9 mouse cellular contexts compared by ENCODE assay signal in the genomic region with DNA sequence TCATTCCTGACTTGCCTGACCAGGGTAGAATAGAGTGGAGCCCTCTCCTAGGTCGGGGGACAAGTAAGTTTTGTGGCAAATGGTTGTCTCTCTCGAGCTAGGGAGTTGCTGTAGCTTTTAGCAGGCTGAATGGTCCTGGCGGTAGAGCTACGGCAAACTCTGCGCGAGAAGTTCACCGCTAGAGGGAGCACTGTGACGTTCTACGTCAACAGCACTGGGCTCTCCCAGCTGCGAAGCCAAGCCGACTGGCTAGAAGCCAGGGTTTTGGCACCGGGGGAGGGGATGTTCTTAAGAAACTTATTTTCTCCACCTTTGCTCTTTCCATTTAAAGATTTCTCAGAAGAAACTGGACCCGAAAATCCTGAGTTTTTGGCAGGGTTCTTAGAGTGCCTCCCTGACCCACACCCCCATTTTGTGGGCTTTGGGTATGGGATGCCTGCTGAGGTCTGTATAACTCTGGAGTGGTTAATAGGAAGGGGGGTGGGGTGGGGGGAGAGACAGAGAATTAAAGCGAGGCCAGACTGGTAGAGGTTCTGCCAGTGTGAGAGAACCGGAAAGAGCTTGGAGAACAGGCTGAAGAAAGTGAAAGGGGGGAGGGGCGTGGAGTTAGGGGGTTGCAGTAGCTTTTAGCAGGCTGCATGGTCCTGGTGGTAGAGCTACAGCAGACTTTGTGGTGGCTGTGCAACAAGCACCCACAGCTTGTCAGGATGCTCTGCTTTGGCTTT. TPM values are rescaled to one million over a fixed set of nuclear protein-coding genes. Genes with fewer than 3 reads are reported as not detected.
DNase-seq lines count a peak whose midpoint lies in the region; ATAC-seq and TF ChIP-seq lines count a peak whose summit lies in the region.
"Had no signal": no experiment of that assay in that cellular context is flagged by ENCODE, and none has a peak within 500 bp of the region (broad histone marks: within the 10 kb centered on the region; RNA-seq: fewer than 3 reads in every experiment).

No protein-coding gene starts in this region.

- 7% methylated on average over 16 of the region's 16 CpGs for WGBS in heart, embryonic 11.5 days (ENCODE audit: insufficient replicate concordance)
- 8% methylated on average over 16 of the region's 16 CpGs for WGBS in kidney, embryonic 14.5 days
- 6% methylated on average over 16 of the region's 16 CpGs for WGBS in limb, embryonic 12.5 days
- 6% methylated on average over 16 of the region's 16 CpGs for WGBS in midbrain, embryonic 16.5 days
- WGBS in stomach, postnatal 0 days = 8% methylated on average over 16 of the region's 16 CpGs

- no peaks in the 10 kb centered on the region for H3K36me3 ChIP-seq in heart, embryonic 11.5 days (ENCODE audit: control insufficient read depth, insufficient read depth, low read length)
- H3K36me3 ChIP-seq in kidney, embryonic 14.5 days (ENCODE audit: control insufficient read depth, insufficient read depth, low read length) = no peaks in the 10 kb centered on the region
- no peaks in the 10 kb centered on the region for H3K36me3 ChIP-seq in limb, embryonic 12.5 days
- H3K36me3 ChIP-seq in midbrain, embryonic 16.5 days (ENCODE audit: control insufficient read depth, insufficient read depth, low read length) = no peaks in the 10 kb centered on the region
- H3K36me3 ChIP-seq in stomach, postnatal 0 days (ENCODE audit: control insufficient read depth, insufficient read depth, low read length) = no peaks in the 10 kb centered on the region
- H3K36me3 ChIP-seq: G1E had no signal

- H3K4me1 ChIP-seq in heart, embryonic 11.5 days (ENCODE audit: control insufficient read depth, insufficient read depth, low read length) = no peaks in the 10 kb centered on the region
- no peaks in the 10 kb centered on the region for H3K4me1 ChIP-seq in kidney, embryonic 14.5 days (ENCODE audit: control insufficient read depth, insufficient read depth, low read length)
- H3K4me1 ChIP-seq in limb, embryonic 12.5 days (replicated peaks) = peaks cover 14% of the 10 kb centered on the region
- H3K4me1 ChIP-seq in midbrain, embryonic 16.5 days (ENCODE audit: control insufficient read depth, insufficient read depth, low read length) = peaks cover 4% of the 10 kb centered on the region
- no peaks in the 10 kb centered on the region for H3K4me1 ChIP-seq in stomach, postnatal 0 days (replicated peaks; ENCODE audit: control insufficient read depth, insufficient read depth)

- H3K4me3 ChIP-seq in heart, embryonic 11.5 days (ENCODE audit: low read depth, low read length) = no peak overlapping the region
- H3K4me3 ChIP-seq in kidney, embryonic 14.5 days (ENCODE audit: low read length) = no peak overlapping the region
- H3K4me3 ChIP-seq in limb, embryonic 12.5 days (replicated peaks) = peak overlapping the region; percentile 8
- no peak overlapping the region for H3K4me3 ChIP-seq in midbrain, embryonic 16.5 days (ENCODE audit: low read depth, low read length)
- H3K4me3 ChIP-seq in stomach, postnatal 0 days (ENCODE audit: low read depth, low read length) = no peak overlapping the region

- H3K27ac ChIP-seq in heart, embryonic 11.5 days (ENCODE audit: low read depth, low read length) = no peak overlapping the region
- H3K27ac ChIP-seq in kidney, embryonic 14.5 days (ENCODE audit: low read depth, low read length) = no peak overlapping the region
- H3K27ac ChIP-seq in limb, embryonic 12.5 days = peak overlapping the region; percentile 47
- H3K27ac ChIP-seq in midbrain, embryonic 16.5 days (ENCODE audit: low read length) = no peak overlapping the region
- H3K27ac ChIP-seq in stomach, postnatal 0 days (replicated peaks) = no peak overlapping the region

- no peaks in the 10 kb centered on the region for H3K9me3 ChIP-seq in heart, embryonic 11.5 days (replicated peaks; ENCODE audit: control insufficient read depth, low read length)
- no peaks in the 10 kb centered on the region for H3K9me3 ChIP-seq in kidney, embryonic 14.5 days (ENCODE audit: control insufficient read depth, low read length)
- no peaks in the 10 kb centered on the region for H3K9me3 ChIP-seq in limb, embryonic 12.5 days
- no peaks in the 10 kb centered on the region for H3K9me3 ChIP-seq in midbrain, embryonic 16.5 days (replicated peaks; ENCODE audit: control insufficient read depth, low read length, poor library complexity, severe bottlenecking)
- H3K9me3 ChIP-seq in stomach, postnatal 0 days (ENCODE audit: control insufficient read depth, low read length) = no peaks in the 10 kb centered on the region

- no peaks in the 10 kb centered on the region for H3K27me3 ChIP-seq in heart, embryonic 11.5 days (ENCODE audit: control insufficient read depth, insufficient read depth, low read length)
- H3K27me3 ChIP-seq in kidney, embryonic 14.5 days (ENCODE audit: control insufficient read depth, insufficient read depth, low read length) = no peaks in the 10 kb centered on the region
- no peaks in the 10 kb centered on the region for H3K27me3 ChIP-seq in limb, embryonic 12.5 days
- H3K27me3 ChIP-seq in midbrain, embryonic 16.5 days (ENCODE audit: control insufficient read depth, insufficient read depth, low read depth, low read length) = no peaks in the 10 kb centered on the region
- H3K27me3 ChIP-seq in stomach, postnatal 0 days (ENCODE audit: control insufficient read depth, insufficient read depth, low read length) = no peaks in the 10 kb centered on the region

- ATAC-seq in heart, embryonic 11.5 days (replicated peaks; ENCODE audit: insufficient number of reproducible peaks, low FRiP score, low TSS enrichment) = no peak; the same call in 1 of the 2 replicates
- ATAC-seq in kidney, embryonic 14.5 days (ENCODE audit: low FRiP score, low TSS enrichment) = peak; percentile 88
- ATAC-seq in limb, embryonic 12.5 days (ENCODE audit: insufficient number of reproducible peaks, insufficient read depth, low FRiP score, low TSS enrichment, low read depth) = peak; percentile 90
- peak; percentile 89 for ATAC-seq in midbrain, embryonic 16.5 days
- peak; percentile 89 for ATAC-seq in stomach, postnatal 0 days (ENCODE audit: low FRiP score, low TSS enrichment)

- peak overlapping the region; percentile 52 for H3K4me2 ChIP-seq in heart, embryonic 11.5 days
- H3K4me2 ChIP-seq in kidney, embryonic 14.5 days (replicated peaks; ENCODE audit: low read depth, low read length) = peak overlapping the region; percentile 32
- H3K4me2 ChIP-seq in limb, embryonic 12.5 days = peak overlapping the region; percentile 48
- peak overlapping the region; percentile 31 for H3K4me2 ChIP-seq in midbrain, embryonic 16.5 days (ENCODE audit: low read length)
- H3K4me2 ChIP-seq in stomach, postnatal 0 days (replicated peaks; ENCODE audit: low read depth) = peak overlapping the region; percentile 39

- TF ChIP-seq CTCF in stomach, postnatal 0 days (IDR thresholded peaks at IDR 0.05; ENCODE audit: low read depth) = peak; percentile 94

- H3K9ac ChIP-seq in heart, embryonic 11.5 days (ENCODE audit: low read depth, low read length) = no peak overlapping the region
- no peak overlapping the region for H3K9ac ChIP-seq in kidney, embryonic 14.5 days (ENCODE audit: low read depth, low read length)
- no peak overlapping the region for H3K9ac ChIP-seq in limb, embryonic 12.5 days (replicated peaks)
- H3K9ac ChIP-seq in midbrain, embryonic 16.5 days (ENCODE audit: low read depth, low read length) = no peak overlapping the region
- H3K9ac ChIP-seq in stomach, postnatal 0 days (ENCODE audit: low read length) = no peak overlapping the region

- DNase-seq in A20 (ENCODE audit: low read depth, low spot score) = peak; percentile 49
- peak; percentile 5 for DNase-seq in c-Kit-negative CD71-positive TER-119-positive erythroid progenitor cells, embryonic 14.5 days (ENCODE audit: low read depth, low spot score)
- peak; percentile 39 for DNase-seq in fibroblast of lung, adult 2 months (ENCODE audit: low read depth)
- peak; percentile 88 for DNase-seq in stomach, postnatal 0 days (ENCODE audit: low spot score)

- TF ChIP-seq EP300 in stomach, postnatal 0 days (optimal IDR thresholded peaks at IDR 0.05) = no peak

RNA-seq across cellular contexts. Expression of a gene that starts 35.1 kb away (rescaled TPM):
- 0.58 and 0.67 TPM in 2 replicates for polyA plus RNA-seq in heart, embryonic 11.5 days (2014; fragmentation: Nextera tagmentation; extraction: Ambion mirVana)
- 1.4 TPM in 2 replicates for polyA plus RNA-seq in kidney, embryonic 14.5 days (2014; fragmentation: Nextera tagmentation; extraction: Ambion mirVana)
- polyA plus RNA-seq in limb, embryonic 12.5 days (2016; fragmentation: Nextera tagmentation; extraction: Ambion mirVana) = 2.9 and 3.1 TPM in 2 replicates
- polyA plus RNA-seq in midbrain, embryonic 16.5 days (2015; fragmentation: Nextera tagmentation; extraction: Ambion mirVana) = 4.0 and 4.6 TPM in 2 replicates
- 0.64 and 0.67 TPM in 2 replicates for polyA plus RNA-seq in stomach, postnatal 0 days (2015; fragmentation: Nextera tagmentation; extraction: Ambion mirVana)
- polyA plus RNA-seq: G1E had no signal

Comparison
In these comparisons a context has a peak if more than half of its experiments do, and no peak if none do; other contexts are left out.
1. DNase-seq: peak in every context shown above with its lines; median percentile 88 in stomach, postnatal 0 days; 49 in A20; 39 in fibroblast of lung, adult 2 months; 5 in c-Kit-negative CD71-positive TER-119-positive erythroid progenitor cells, embryonic 14.5 days.